Mouse (Mus musculus) kidney, embryonic 16.5 days (tissue): ENCODE measurements around the gene Riok1. TPM values are rescaled to one million over a fixed set of nuclear protein-coding genes. Genes with fewer than 3 reads are reported as not detected.

Experiments used
- ATAC-seq: fragments of 200-750 bp; cut with Nextera tagmentation; 2 replicates; pipeline ENCODE4 v1.8.0; 2017; ENCODE audit warnings: moderate TSS enrichment; ENCODE audit not compliant: low FRiP score, low TSS enrichment
- H3K27ac ChIP-seq: fragments of 300-500 bp; sonication (generic); 2 replicates; pipeline ENCODE4 v1.5.1; 2014; ENCODE audit warnings: low read length
- H3K27me3 ChIP-seq: fragments of 300-500 bp; sonication (generic); 2 replicates; pipeline ENCODE4 v1.6.1; 2014; ENCODE audit warnings: low read length, control low read depth, mixed read lengths; ENCODE audit not compliant: insufficient read depth
- H3K36me3 ChIP-seq: fragments of 300-500 bp; sonication (generic); 2 replicates; pipeline ENCODE4 v1.6.1; 2014; ENCODE audit warnings: low read length, control low read depth, mixed read lengths; ENCODE audit not compliant: insufficient read depth
- H3K4me1 ChIP-seq: fragments of 300-500 bp; sonication (generic); 2 replicates; pipeline ENCODE4 v1.6.1; 2014; ENCODE audit warnings: low read length, control low read depth, mixed read lengths; ENCODE audit not compliant: insufficient read depth
- H3K4me2 ChIP-seq: fragments of 300-500 bp; sonication (generic); replicated peaks from 2 replicates; pipeline ENCODE4 v1.6.1; 2014; ENCODE audit warnings: low read depth, low read length
- H3K4me3 ChIP-seq: fragments of 300-500 bp; sonication (generic); 2 replicates; pipeline ENCODE4 v1.5.1; 2014; ENCODE audit warnings: mild to moderate bottlenecking, low read length
- H3K9ac ChIP-seq: fragments of 300-500 bp; sonication (generic); replicated peaks from 2 replicates; pipeline ENCODE4 v1.6.1; 2014; ENCODE audit warnings: low read length
- H3K9me3 ChIP-seq: fragments of 300-500 bp; sonication (generic); 2 replicates; pipeline ENCODE4 v1.6.1; 2016; ENCODE audit warnings: low read length, control low read depth
- WGBS: fragments of 180-500 bp; shearing (Covaris S2); extraction: QIAGEN DNeasy Blood & Tissue Kit; methylation state at CpG from one replicate; pipeline ENCODE4 v1.1.7; 2014; 5-methylcytosine and 5-hydroxymethylcytosine counted together
- polyA plus RNA-seq: library from polyadenylated mRNA; unstranded; fragments of >200 nt; fragmentation: Nextera tagmentation; extraction: Ambion mirVana; gene quantifications from 2 replicates; pipeline ENCODE4 v1.2.1, GENCODE M21; 2015

Gene Riok1
- polyA plus RNA-seq, 1 experiment from 2014 or later, result 49.3 TPM

DNA sequence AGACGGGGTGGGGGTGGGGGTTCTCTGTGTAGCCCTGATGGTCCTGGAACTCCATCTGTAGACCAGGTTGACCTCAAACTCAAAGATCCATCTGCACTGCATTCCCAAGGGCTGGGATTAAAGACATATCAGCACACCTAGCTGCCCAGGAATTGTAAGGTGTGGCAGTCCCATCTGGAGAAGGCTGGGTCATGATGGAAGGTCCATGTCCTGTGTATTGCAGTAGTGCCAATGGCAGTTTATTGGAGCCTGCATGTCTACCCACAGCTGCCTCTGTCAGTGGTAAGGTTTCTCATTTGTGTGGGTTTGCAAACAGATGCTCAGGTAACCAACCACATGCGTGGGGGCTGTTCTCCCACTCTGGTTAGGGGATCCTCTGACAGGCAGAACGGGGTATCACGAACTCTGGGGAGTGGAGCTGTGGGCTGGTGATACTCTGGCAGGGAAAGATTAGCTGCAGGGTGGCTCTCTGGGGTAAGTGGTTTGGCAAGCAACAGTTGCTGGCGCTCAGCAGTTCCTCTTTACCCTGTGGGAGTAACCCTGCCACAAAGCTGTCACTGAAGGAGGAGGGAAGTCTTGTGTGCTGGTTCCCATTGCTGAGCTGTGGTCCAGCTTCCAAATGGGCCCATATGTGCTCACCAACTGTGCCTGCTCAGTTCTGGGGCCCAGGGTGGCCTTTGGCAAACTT, 26.9 kb upstream of the Riok1 start:
- no peak for ATAC-seq
- no peaks in the 10 kb centered on the region for H3K27me3 ChIP-seq
- H3K9ac ChIP-seq, result no peak overlapping the region
- H3K4me3 ChIP-seq, result no peak overlapping the region
- no peak overlapping the region for H3K4me2 ChIP-seq
- H3K36me3 ChIP-seq, result no peaks in the 10 kb centered on the region
- H3K4me1 ChIP-seq, result no peaks in the 10 kb centered on the region
- no peaks in the 10 kb centered on the region for H3K9me3 ChIP-seq
- no peak overlapping the region for H3K27ac ChIP-seq
- WGBS, result 78% methylated on average over 5 of the region's 5 CpGs

DNA sequence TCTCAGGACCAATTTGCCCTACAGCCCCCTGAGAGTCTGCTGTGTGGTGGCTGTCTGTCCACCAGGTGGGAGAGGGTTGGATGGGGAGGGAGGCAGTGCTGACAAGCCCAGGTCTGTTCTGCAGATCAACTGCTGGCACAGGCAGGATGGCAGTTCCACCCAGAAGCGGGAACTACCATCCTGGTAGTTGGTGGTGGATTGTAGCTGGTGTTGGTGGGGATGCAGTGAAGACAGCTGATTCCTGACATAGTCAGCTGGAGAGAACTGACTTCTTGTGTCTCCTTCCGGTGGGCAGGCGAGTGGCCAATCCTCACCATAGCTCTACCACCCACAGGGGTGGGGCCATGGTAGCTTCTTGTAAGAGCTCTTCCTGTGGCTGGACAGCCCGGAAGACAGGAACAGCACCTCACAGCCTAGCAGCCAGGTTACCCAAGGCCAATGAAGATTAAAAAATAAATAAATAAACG, 26.3 kb upstream of the Riok1 start:
- 76% methylated on average over 5 of the region's 5 CpGs for WGBS
- Histone ChIP-seq H3K9ac (no peak overlapping the region), H3K4me2 (no peak overlapping the region), H3K27ac (no peak overlapping the region), H3K36me3 (no peaks in the 10 kb centered on the region), H3K27me3 (no peaks in the 10 kb centered on the region), H3K9me3 (no peaks in the 10 kb centered on the region), H3K4me3 (no peak overlapping the region), H3K4me1 (no peaks in the 10 kb centered on the region)
- no peak for ATAC-seq

DNA sequence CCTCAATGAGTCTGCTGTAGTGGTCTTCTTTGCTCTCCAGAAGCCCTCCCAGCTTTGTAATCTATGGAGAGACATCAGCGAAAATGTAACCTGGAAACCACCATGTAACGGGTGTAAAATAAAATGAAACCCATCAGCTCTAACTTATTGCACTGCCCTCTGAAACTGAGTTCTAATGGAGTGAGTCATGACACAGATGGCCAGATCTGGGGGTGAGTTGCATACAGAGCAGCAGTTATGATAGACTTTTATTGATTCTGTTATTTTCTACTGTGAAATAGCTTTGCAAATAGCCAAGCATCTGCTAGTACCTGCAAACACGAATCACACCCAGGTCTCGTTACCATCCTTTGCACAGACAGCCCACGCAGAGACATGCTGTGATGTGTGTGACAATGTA, 24.4 kb upstream of the Riok1 start:
- Histone ChIP-seq H3K36me3 (no peaks in the 10 kb centered on the region), H3K4me1 (no peaks in the 10 kb centered on the region), H3K9ac (no peak overlapping the region), H3K9me3 (no peaks in the 10 kb centered on the region), H3K27ac (no peak overlapping the region), H3K4me3 (no peak overlapping the region), H3K4me2 (no peak overlapping the region), H3K27me3 (no peaks in the 10 kb centered on the region)
- no peak for ATAC-seq
- WGBS, result 83% methylated on average over 5 of the region's 5 CpGs

DNA sequence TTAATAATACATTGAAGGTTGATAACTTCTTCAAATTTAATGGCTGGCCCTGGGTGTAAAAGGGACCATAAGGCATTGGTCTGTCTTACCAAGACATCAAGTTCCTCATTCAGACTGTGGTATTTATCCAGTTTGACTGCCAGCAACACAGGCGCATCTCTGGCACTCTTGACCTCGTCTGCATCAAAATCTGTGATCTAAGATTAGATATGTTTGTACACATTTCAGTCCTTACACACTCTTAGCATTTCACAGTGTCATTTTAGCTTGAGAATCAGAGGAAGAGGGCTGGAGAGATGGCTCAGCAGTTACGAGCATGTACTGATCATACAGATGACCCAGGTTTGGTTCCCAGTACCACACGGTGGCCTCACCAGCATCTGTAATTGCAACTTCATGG, 21.2 kb upstream of the Riok1 start:
- WGBS, result 93% methylated on average over 4 of the region's 4 CpGs
- Histone ChIP-seq H3K9ac (no peak overlapping the region), H3K4me3 (no peak overlapping the region), H3K27me3 (no peaks in the 10 kb centered on the region), H3K4me1 (no peaks in the 10 kb centered on the region), H3K36me3 (no peaks in the 10 kb centered on the region), H3K4me2 (no peak overlapping the region), H3K27ac (no peak overlapping the region), H3K9me3 (peaks cover 5% of the 10 kb centered on the region; the same call in 1 of the 2 replicates)
- no peak for ATAC-seq

DNA sequence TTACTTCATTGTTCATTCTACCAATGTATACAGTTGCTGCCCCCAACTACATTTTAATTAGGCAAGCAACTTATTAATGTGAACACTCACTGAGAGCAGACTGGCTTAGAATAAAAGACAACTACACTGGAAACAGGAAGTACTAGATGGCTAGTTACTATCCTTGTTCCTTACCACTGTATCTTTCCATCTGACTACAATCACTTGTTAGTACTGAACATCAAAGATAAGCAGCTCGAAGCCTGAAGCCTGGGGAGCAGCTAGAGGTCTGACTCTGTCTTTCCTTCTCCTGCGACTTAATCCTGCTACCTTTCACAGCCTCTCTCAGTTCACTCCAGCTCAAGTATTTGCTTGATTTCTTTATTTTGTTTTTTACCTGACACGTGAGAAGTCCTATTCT, 18.0 kb upstream of the Riok1 start:
- Histone ChIP-seq H3K4me1 (no peaks in the 10 kb centered on the region), H3K4me2 (no peak overlapping the region), H3K9me3 (peaks cover 5% of the 10 kb centered on the region; the same call in 1 of the 2 replicates), H3K36me3 (no peaks in the 10 kb centered on the region), H3K4me3 (no peak overlapping the region), H3K27ac (no peak overlapping the region), H3K9ac (no peak overlapping the region), H3K27me3 (no peaks in the 10 kb centered on the region)
- 68% methylated on average over 3 of the region's 3 CpGs for WGBS
- no peak for ATAC-seq

DNA sequence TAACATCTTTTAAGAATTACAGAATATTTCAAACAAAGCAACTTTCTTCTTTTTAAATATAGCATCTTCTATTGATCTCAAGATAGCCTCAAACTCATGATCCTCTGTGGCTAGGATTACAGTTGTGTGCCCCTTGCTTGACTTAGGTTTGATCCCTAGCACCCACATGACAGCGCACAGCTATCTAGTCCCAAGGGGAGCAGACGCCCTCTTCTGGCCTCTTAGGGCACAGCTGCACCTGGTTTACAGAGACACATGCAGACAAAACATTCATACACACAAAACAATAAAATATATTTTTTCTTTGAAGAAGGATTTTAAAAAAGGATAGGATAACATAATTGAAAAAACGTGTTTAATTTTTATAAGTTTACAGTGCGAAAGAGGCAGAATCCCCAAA, 10.9 kb upstream of the Riok1 start:
- Histone ChIP-seq H3K9me3 (no peaks in the 10 kb centered on the region), H3K4me2 (no peak overlapping the region), H3K4me3 (no peak overlapping the region), H3K36me3 (no peaks in the 10 kb centered on the region), H3K9ac (no peak overlapping the region), H3K4me1 (no peaks in the 10 kb centered on the region), H3K27ac (no peak overlapping the region), H3K27me3 (no peaks in the 10 kb centered on the region)
- WGBS, result 40% methylated on average over 4 of the region's 4 CpGs
- no peak for ATAC-seq

DNA sequence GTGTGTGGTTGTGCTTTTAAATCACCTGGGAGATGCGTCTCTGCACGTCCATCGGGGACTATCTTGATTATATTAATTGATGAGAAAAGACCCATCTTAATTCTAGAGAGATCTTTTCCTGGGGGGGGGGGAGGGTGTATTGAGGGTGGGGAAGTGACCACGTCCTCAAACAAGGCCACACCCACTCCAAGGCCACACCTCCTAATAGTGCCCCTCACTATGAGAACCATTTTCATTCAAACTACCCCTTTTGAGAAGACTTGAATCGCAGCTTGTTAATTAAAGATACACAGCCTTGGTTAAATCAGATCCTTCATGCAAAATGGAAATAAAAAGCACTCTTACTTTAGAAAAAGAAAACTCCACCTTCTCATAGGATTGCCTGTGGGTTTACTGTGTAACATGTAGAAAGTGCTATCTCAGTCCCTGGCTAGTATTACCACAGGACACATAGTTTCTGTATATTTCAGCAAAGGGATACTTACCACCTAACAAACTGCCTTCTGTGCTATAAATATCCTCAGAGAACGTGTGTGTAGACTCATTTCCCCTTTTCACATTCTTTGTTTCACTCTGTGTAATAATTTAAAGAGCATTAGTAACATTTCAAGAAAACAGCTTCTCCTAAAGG, 9.1 kb upstream of the Riok1 start:
- Histone ChIP-seq H3K4me2 (no peak overlapping the region), H3K27me3 (no peaks in the 10 kb centered on the region), H3K4me1 (no peaks in the 10 kb centered on the region), H3K4me3 (no peak overlapping the region), H3K9me3 (no peaks in the 10 kb centered on the region), H3K36me3 (no peaks in the 10 kb centered on the region), H3K27ac (no peak overlapping the region), H3K9ac (no peak overlapping the region)
- WGBS, result 60% methylated on average over 6 of the region's 6 CpGs
- no peak for ATAC-seq

DNA sequence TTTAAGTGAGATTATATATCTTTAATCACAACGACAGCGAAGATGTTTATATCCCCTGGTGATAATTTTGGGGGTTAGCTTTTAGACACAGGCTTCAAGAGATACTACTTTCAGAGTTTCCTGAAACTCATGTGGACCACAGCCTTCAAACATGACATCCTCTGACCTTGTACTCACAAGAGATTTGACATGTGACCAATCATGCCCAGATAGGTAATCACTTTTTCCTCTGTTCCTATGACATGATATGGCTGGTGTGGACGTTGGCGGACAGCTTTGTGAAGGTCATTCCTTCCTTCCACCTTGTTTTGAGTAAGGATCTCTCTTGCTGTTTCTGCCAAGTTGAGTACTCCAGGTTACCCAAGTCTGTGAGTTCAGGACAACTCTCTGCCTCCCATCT, 8.4 kb upstream of the Riok1 start:
- H3K27me3 ChIP-seq, result no peaks in the 10 kb centered on the region
- H3K9me3 ChIP-seq, result no peaks in the 10 kb centered on the region
- WGBS, result 81% methylated on average over 4 of the region's 4 CpGs
- H3K9ac ChIP-seq, result no peak overlapping the region
- H3K27ac ChIP-seq, result no peak overlapping the region
- H3K36me3 ChIP-seq, result no peaks in the 10 kb centered on the region
- no peak overlapping the region for H3K4me3 ChIP-seq
- H3K4me1 ChIP-seq, result no peaks in the 10 kb centered on the region
- no peak for ATAC-seq
- no peak overlapping the region for H3K4me2 ChIP-seq

DNA sequence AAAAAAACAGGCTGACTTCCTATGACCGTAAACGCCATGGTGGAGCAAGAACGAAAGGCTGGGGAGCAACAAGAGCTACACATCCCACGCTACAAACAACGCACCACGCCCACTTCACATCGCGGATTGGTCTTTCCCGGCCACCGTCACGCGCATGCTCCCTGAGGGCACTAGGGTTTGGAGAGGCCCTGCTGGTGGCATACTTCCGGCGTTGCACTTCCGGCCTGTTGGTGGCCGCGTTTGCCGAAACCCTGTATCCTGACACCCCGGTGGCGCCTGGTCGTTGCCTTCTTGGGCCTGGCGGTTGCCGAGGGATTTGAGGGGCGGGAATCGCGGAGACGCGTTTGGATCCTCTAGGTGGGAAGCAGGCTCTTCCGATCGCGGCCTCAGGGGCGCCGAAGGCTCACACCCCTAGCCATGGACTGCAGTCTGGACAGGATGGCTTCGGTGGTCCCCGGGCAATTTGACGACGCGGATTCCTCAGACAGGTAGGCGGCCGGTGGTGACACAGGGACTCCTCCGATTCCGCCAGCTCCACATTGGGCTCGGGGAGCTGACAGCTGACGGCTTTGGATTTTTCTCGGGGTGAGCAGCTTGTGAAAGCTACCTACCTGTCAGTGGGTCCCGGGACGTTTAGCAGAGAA, 371 bp downstream of the Riok1 start, which contains the start of gene Cage1:
Cage1 (minus strand) TSS at position 26 of the 644 bp plus-strand sequence.
- H3K4me3 ChIP-seq, result peak within 1 kb of the TSS; percentile 96
- H3K4me2 ChIP-seq, result peak within 1 kb of the TSS; percentile 98
- H3K9me3 ChIP-seq, result no peaks in the 10 kb centered on the region

DNA sequence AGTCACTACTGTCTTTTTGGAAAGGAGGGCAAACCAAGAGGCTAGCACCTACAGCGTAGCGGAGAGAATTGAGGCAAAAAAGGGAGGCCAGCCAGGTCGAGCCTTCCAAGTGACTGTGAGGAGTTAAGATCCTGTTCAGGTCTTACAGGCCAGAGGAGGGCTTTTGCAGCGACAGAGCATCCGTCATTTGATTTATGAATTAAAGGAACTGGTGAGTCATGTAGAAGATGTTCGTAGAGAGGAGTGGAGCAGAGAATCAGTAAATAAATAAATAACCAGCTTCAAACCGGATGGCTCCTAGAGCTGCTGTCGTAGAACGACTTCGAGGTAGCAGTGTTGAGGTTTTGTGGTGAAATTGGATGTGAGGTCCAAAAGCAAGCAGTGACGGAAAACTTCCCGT, 1.0 kb downstream of the Riok1 start:
- Histone ChIP-seq H3K9ac (peak overlapping the region; percentile 93), H3K4me1 (peaks cover 22% of the 10 kb centered on the region), H3K4me3 (peak overlapping the region; percentile 96), H3K36me3 (peaks cover 24% of the 10 kb centered on the region), H3K27ac (0 out of 2 replicates have a peak overlapping the region, but pooled peaks have one; percentile 74), H3K27me3 (no peaks in the 10 kb centered on the region), H3K4me2 (peak overlapping the region; percentile 98), H3K9me3 (no peaks in the 10 kb centered on the region)
- WGBS, result 31% methylated on average over 12 of the region's 12 CpGs
- ATAC-seq, result 0 out of 2 replicates have a peak, but pooled peaks have one; percentile 4

More for the DNA sequence above, 371 bp downstream of the Riok1 start, which contains the start of gene Cage1:
- Histone ChIP-seq H3K36me3 (peaks cover 20% of the 10 kb centered on the region), H3K9ac (peak within 1 kb of the TSS; percentile 93), H3K27me3 (no peaks in the 10 kb centered on the region), H3K27ac (peak within 1 kb of the TSS; percentile 74), H3K4me1 (peaks cover 22% of the 10 kb centered on the region)
- peak; percentile 95 for ATAC-seq
- under 1% methylated on average over 47 of the region's 47 CpGs for WGBS
